ENCODE assay signal across 20 mouse cellular contexts in the genomic region with DNA sequence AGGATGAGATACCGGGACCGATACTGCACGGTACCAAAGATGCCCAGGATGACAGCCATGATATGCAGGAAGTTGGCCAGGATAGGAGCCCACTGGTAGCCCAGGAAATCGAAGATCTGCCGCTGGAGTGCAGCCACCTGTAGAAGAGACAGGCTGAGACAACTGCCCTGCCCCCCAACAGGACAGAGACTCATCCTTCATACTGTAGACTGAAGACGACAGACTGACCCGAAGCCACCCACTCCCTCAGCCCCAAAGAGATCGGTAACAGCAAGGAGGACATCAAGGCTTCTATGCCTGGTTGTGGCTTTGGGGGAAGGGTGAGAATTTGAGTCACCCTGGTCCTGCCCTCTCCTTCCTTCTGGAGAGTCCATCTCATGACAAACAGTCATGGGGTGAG. TPM values are rescaled to one million over a fixed set of nuclear protein-coding genes. Genes with fewer than 3 reads are reported as not detected.
DNase-seq lines count a peak whose midpoint lies in the region; TF ChIP-seq lines count a peak whose summit lies in the region.
"Had no signal": no experiment of that assay in that cellular context is flagged by ENCODE, and none has a peak within 500 bp of the region (broad histone marks: within the 10 kb centered on the region; RNA-seq: fewer than 3 reads in every experiment).

No protein-coding gene starts in this region.

- H3K4me3 ChIP-seq in layer of hippocampus, adult 2 months: no peak overlapping the region
- H3K4me3 ChIP-seq: embryonic facial prominence, embryonic 15.5 days; erythroblast, embryonic 14.5 days; forebrain, embryonic 10.5 days; heart, embryonic 10.5 days; hindbrain, embryonic 15.5 days had no signal

- peak overlapping the region; percentile 72 for H3K27ac ChIP-seq in layer of hippocampus, adult 2 months
- H3K27ac ChIP-seq: embryonic facial prominence, embryonic 15.5 days; forebrain, embryonic 10.5 days; heart, embryonic 10.5 days; hindbrain, embryonic 15.5 days had no signal

- TF ChIP-seq CTCF in layer of hippocampus, adult 2 months (conservative IDR thresholded peaks at IDR 0.05): no peak

- DNase-seq in cerebellum, adult 11-12 months: peak; percentile 74
- DNase-seq in cerebellum, postnatal 4 days (ENCODE audit: low spot score in 2 of 2): no peak
- DNase-seq in cerebellum, postnatal 14 days: peak; percentile 68 to 71
- DNase-seq in cerebellum, adult 9-10 months: no peak
- no peak for DNase-seq in layer of hippocampus, adult 2 months (ENCODE audit: low spot score in 2 of 2)
- no peak for DNase-seq in layer of hippocampus, adult 9-10 months (ENCODE audit: low spot score)
- peak; percentile 68 for DNase-seq in brain, adult 2 months (ENCODE audit: low read depth, low spot score)
- DNase-seq: adrenal gland, adult 8-10 months; adrenal gland, postnatal 36 days; B cell, adult 2 months; embryo, embryonic 11 days; gastrocnemius, postnatal 10 days; heart, postnatal 10 days; heart, postnatal 4 days had no signal

RNA-seq across cellular contexts. Expression of a gene that starts 34.9 kb away (rescaled TPM):
- total RNA-seq in layer of hippocampus, adult 2 months (2021): 10 to 100 TPM; 34.5 to 35.5 TPM
- total RNA-seq: G1E had no signal

Comparison
In these comparisons a context has a peak if more than half of its experiments do, and no peak if none do; other contexts are left out.
1. DNase-seq: peak in cerebellum, adult 11-12 months (single experiment), cerebellum, postnatal 14 days (2 of 2) and brain, adult 2 months (single experiment); none in cerebellum, postnatal 4 days (0 of 2), cerebellum, adult 9-10 months (single experiment), layer of hippocampus, adult 2 months (0 of 2) and layer of hippocampus, adult 9-10 months (single experiment).